Mouse (Mus musculus): ENCODE results near the gene Cyp39a1.

- no peak for TF ChIP-seq POLR2A (IDR thresholded peaks at IDR 0.05; ENCODE audit: low read depth, low read length)
- TF ChIP-seq CTCF (IDR thresholded peaks at IDR 0.05; ENCODE audit: borderline replicate concordance, insufficient read depth, low read length): no peak
These were observed 40.0 kb downstream of the Cyp39a1 start for GRCm38 (mm10) chr17:43707254-43707653.
